Mouse (Mus musculus): ENCODE measurements around the gene Gabrr3.

Gene Gabrr3

DNA sequence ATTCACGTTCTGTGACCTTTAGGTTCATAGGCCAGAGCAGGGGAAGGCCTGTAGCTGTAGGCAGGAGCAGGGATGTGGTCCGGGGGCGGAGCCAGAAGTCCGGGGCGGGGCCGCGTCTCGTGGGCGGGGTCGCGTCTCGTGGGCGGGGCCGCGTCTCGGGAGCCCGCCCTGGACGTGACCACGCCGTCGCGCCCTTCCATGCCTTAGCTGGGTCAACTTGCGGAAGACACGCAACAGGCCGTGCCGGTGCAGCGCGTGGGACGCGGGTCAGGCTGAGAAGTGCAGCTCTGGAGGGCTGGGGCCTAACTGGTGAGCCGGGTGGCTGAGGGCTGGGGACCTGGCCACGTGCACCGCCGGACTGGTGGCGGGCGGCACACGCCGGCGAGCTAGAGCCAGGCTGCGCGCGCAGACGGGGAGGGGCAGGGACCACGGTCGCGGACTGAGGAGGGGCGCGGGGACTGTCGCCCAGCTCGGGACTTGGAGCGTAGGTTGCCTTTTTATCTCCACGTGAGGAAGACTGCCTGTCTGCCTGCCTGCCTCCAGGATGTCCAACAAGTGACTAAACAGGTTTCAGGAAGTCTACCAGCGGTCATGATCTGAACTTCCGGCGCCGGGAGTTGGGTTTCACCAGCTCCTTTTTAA, 64.6 kb downstream of the Gabrr3 start, which contains the start of gene Riox2:
TSS of gene Riox2 (plus strand) at position 139 of the 642 bp plus-strand sequence.
- peak; percentile 92 for DNase-seq

DNA sequence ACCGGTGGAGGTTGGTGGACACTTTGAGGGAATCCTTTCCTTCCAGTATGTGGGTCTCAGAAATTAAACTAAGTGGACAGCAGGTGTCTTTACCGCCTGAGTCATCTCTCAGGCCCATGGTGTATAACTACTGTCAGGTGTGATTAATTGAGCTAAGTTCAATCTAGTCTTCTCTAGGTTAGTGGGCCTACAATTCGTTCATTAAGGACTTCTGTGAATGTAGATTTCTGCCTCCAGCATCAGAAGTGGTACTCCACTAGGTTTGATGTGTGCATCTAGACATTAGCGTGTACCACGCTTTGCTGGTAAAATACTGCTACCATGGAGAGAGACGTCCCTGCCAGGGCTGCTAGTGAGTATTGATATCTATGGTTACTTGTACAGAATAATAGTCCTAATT, 65.4 kb downstream of the Gabrr3 start:
- no peak for DNase-seq

DNA sequence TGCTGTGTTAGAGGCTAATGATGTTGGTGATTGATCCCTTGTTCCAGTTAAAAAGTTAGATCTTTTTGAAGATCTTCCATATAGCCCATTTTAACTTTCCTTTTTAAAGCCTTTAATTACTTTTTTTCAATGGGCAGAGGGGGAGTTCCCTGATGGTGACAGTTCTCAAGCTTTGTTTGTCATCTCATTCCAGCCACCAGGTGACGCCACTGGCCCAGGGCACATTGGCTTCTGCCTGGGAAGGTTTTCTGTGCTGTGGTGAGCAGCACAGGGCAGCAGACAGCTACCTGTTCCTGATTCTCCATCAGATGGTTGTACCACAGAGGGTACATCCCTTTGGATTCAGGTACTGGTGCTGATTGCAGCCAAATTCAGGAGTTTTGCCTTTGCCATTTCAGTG, 67.7 kb downstream of the Gabrr3 start:
- DNase-seq = peak; percentile 79

DNA sequence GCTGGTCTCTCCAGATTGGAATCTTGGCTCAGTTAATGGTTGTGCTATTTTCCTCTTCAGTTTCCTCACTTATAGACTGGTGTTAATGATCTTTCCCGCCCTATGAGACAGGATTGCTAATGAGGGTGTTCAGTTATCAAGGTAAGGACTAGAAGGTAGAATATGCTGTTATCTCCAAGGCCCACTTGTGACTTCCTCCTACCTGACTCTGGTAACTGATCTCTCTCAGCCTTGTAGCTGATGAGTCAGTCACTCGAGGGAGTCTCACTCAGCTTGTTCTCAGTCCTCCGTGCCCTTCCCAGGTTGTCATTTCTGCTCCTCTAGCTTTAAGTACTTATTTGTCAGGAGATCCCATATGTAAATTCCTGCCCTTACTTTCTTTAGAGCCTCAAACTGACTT, 70.8 kb downstream of the Gabrr3 start:
- no peak for DNase-seq

- DNase-seq = no peak
Observed at GRCm38 (mm10) chr16:59487239-59487638, 80.1 kb downstream of the Gabrr3 start.

- no peak for DNase-seq
Observed at GRCm38 (mm10) chr16:59487975-59488548, 80.9 kb downstream of the Gabrr3 start.

GRCm38 (mm10) chr16:59493199-59493598, 86.1 kb downstream of the Gabrr3 start:
- DNase-seq = no peak

- DNase-seq = no peak
Observed at GRCm38 (mm10) chr16:59497947-59498346, 90.8 kb downstream of the Gabrr3 start.

DNA sequence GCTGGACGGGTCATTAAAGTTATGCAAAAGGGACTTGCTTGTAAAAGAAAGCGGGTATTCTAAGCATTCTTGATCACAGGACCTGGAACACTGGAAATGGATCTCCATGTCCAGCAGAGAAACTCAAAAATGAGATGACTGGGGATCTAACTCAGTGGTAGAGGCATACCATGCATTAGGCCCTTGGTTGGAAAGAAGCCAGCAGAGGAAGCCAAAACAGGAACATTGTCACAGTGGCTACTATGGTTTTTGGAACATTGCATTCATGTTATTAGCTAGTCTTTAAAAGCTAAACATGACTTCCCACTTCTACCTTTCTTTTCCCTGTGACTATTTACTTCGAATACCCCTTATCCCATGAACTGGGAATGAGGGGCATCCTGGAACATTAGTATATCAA, 92.0 kb downstream of the Gabrr3 start:
- DNase-seq = no peak

DNA sequence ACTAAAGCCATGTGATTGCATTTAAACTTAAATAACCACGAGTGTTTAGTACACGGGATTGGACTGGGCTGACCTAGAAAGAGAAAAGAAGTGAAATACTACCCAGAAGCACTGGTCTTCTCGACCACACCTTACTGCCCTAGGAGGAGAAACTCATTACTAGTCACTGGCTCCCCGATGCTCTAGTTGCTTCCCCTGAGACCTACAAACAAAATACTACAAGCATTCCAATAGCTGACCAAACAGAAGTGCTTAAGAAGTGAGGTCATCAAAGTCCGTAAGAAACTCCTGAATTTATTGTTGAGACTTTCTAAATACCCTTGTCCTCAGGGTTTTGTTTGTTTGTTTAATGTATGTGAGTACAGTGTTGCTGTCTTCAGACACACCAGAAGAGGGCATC, 102.7 kb downstream of the Gabrr3 start:
- DNase-seq = no peak
